Mouse (Mus musculus): ENCODE data around the gene Cse1l.

Cse1l gene

DNA sequence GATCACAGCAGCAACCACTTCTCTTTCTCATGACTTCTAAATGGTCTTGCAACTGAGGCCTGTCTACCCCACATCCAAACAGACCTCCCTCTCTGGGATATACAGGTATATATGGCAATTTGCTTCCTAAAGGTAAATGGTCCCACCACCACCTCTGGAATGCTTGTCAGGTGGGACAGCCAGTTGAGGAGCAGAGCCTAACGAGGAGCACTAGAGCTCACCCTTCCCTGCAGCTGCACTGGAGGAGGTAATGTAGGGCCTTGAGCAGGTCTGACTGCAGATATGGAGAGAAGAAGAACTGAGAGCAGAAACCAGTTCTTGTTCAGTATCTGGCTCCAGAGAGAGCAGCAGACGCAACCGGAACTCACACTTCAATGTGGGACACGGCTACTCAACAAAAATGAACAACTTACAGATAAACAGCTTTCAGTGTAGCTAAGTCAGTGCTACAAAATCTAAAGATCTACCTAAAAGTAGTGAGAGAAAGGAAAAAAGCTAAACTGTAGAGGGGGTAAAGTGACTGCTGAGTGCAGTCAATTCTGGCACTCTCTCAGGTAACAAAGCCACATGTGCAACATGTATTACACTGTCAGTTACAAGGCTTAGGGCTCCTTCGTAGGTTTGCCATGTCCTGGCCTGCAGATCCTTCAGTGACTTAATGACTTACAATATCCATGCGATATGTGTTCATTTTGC, 68.5 kb downstream of the Cse1l start:
- DNase-seq (ENCODE audit: low read depth, low spot score), result no peak

DNA sequence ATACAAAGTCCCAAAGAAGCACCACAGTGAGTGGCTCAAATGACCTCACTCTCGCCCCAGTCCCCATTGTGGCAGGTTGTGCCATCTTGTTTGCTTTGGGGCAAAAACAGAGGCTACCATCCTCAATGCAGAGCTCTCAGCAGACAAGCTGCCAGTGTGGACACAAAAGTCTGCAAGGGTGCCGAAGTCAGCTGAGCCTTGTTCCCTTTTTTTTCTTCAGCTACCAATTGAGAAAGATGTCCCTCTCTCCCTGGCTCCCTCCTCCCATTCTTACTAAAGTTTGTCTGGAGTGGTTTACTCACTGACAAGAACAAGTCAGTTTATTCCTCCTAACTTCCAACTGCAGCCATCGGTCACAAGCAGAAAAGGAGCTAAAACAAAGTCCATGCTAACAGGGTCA, 70.5 kb downstream of the Cse1l start:
- no peak for DNase-seq (ENCODE audit: low read depth, low spot score)

GRCm38 (mm10) chr2:166977490-166977889, 71.7 kb downstream of the Cse1l start:
- no peak for DNase-seq (ENCODE audit: low read depth, low spot score)

- DNase-seq (ENCODE audit: low read depth, low spot score), result no peak
Measured at GRCm38 (mm10) chr2:166980161-166980560, 74.3 kb downstream of the Cse1l start.

- no peak for DNase-seq (ENCODE audit: low read depth, low spot score)
Measured at GRCm38 (mm10) chr2:166983351-166983894, 77.6 kb downstream of the Cse1l start.

- no peak for DNase-seq (ENCODE audit: low read depth, low spot score)
Measured at GRCm38 (mm10) chr2:166990861-166991260, 85.0 kb downstream of the Cse1l start.

DNA sequence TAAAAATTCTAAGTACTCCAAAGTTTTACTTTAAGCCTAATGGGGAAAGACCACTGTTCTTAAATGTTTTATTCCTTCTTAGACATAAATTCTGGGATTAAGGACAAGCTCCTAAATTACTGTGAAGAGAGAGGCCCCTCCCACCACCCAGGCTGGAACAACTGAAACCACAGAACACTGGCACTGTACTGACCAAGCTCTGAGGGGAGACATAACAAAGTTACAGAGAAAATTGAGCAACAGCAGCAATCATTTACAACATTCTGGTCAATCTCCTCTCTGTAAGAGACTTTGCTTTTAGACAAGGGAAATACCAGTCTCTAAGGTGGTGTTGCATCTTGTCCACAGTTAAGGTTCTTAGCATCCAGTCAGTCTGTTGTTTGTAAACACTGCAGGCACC, 86.1 kb downstream of the Cse1l start:
- DNase-seq (ENCODE audit: low read depth, low spot score), result no peak

- no peak for DNase-seq (ENCODE audit: low read depth, low spot score)
Measured at GRCm38 (mm10) chr2:166995021-166995795, 89.4 kb downstream of the Cse1l start.
